Mouse (Mus musculus) small intestine, adult 2 months (tissue): ENCODE results near the gene Mmachc. TPM values are rescaled to one million over a fixed set of nuclear protein-coding genes. Genes with fewer than 3 reads are reported as not detected.

Source experiments
- H3K27ac ChIP-seq: fragments of 200-500 bp; 2 replicates; pipeline ENCODE4 v1.5.1; 2012; ENCODE audit warnings: low read depth, low read length, control low read depth, inconsistent platforms; ENCODE audit not compliant: insufficient read depth
- H3K27me3 ChIP-seq: fragments of 200-500 bp; 2 replicates; pipeline ENCODE4 v1.6.1; 2012; ENCODE audit warnings: mild to moderate bottlenecking, moderate library complexity, low read length, inconsistent platforms; ENCODE audit not compliant: control insufficient read depth, insufficient read depth
- H3K36me3 ChIP-seq: fragments of 200-500 bp; 2 replicates; pipeline ENCODE4 v1.6.1; 2012; ENCODE audit warnings: mild to moderate bottlenecking, low read length, control low read depth, inconsistent platforms; ENCODE audit not compliant: control insufficient read depth, insufficient read depth
- H3K4me1 ChIP-seq: fragments of 200-500 bp; 2 replicates; pipeline ENCODE4 v1.6.1; 2012; ENCODE audit warnings: low read length, inconsistent platforms, mixed read lengths; ENCODE audit not compliant: control insufficient read depth, insufficient read depth, insufficient read length
- H3K4me3 ChIP-seq: fragments of 200-500 bp; 2 replicates; pipeline ENCODE4 v1.5.1; 2012; ENCODE audit warnings: low read depth, mild to moderate bottlenecking, control low read depth, inconsistent platforms, low read length, moderate library complexity
- CTCF ChIP-seq: fragments of 200-500 bp; IDR thresholded peaks from 2 replicates; pipeline ENCODE4 v1.5.1; 2012; ENCODE audit warnings: low read depth, mild to moderate bottlenecking, control low read depth, inconsistent platforms, low read length, moderate library complexity, mixed read lengths; ENCODE audit not compliant: insufficient replicate concordance, insufficient read length; ENCODE audit errors: extremely low read depth
- POLR2A ChIP-seq: fragments of 200-500 bp; IDR thresholded peaks from 2 replicates; pipeline ENCODE4 v1.6.1; 2012; ENCODE audit warnings: low read depth, mild to moderate bottlenecking, control low read depth, inconsistent platforms, low read length, moderate library complexity
- WGBS: fragments of 180-500 bp; shearing (Covaris S2); methylation state at CpG from one replicate; pipeline ENCODE4 v1.1.7; 2018; 5-methylcytosine and 5-hydroxymethylcytosine counted together
- polyA plus RNA-seq: library from polyadenylated mRNA; depleted of rRNA; stranded (reverse); fragments of >200 nt; gene quantifications from 2 replicates; pipeline ENCODE4 v1.2.3, GENCODE M21; 2012

Mmachc gene
- polyA plus RNA-seq, 1 experiment, result 2.0 TPM

- Histone ChIP-seq H3K4me3 (no peak overlapping the region), H3K36me3 (peaks cover 1% of the 10 kb centered on the region; the same call in 1 of the 2 replicates), H3K4me1 (peaks cover 22% of the 10 kb centered on the region), H3K27me3 (no peaks in the 10 kb centered on the region), H3K27ac (peak overlapping the region; percentile 89)
- TF ChIP-seq POLR2A (no peak), CTCF (no peak)
- WGBS, result 25% methylated on average over 3 of the region's 3 CpGs
Observed at GRCm38 (mm10) chr4:116727401-116727800, 19.2 kb upstream of the Mmachc start.

GRCm38 (mm10) chr4:116725444-116725843, 17.2 kb upstream of the Mmachc start:
- H3K4me1 ChIP-seq, result peaks cover 13% of the 10 kb centered on the region
- H3K27me3 ChIP-seq, result no peaks in the 10 kb centered on the region
- TF ChIP-seq CTCF, result no peak
- no peak for TF ChIP-seq POLR2A
- no peak overlapping the region for H3K4me3 ChIP-seq
- 67% methylated on average over 5 of the region's 5 CpGs for WGBS
- H3K36me3 ChIP-seq, result peaks cover 1% of the 10 kb centered on the region; the same call in 1 of the 2 replicates
- no peak overlapping the region for H3K27ac ChIP-seq

DNA sequence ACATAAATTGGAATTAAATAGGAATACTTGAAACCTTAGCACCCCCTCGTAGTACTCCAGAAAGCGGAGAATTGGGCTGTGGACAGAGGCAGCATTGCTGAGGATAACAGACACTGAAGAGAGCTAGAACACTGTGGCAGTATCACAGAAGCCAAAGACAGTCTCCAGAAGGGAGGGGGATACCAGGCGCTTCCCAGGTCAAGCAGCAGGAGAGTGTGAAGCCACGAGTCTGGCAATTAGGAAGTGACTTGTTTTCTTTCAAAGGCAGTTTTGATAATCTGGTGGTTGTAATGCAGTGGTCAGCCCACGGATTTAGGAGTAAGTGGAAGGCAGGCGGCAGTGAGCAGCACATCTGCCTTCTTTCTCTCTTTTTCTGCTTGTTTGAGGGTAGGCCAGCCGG, 14.0 kb upstream of the Mmachc start:
- WGBS, result 53% methylated on average over 7 of the region's 7 CpGs
- H3K27ac ChIP-seq, result no peak overlapping the region
- H3K4me3 ChIP-seq, result peak overlapping the region; percentile 48
- TF ChIP-seq POLR2A (no peak), CTCF (no peak)
- peaks cover 1% of the 10 kb centered on the region; the same call in 1 of the 2 replicates for H3K36me3 ChIP-seq
- peaks cover 9% of the 10 kb centered on the region; the same call in 1 of the 2 replicates for H3K4me1 ChIP-seq
- no peaks in the 10 kb centered on the region for H3K27me3 ChIP-seq

DNA sequence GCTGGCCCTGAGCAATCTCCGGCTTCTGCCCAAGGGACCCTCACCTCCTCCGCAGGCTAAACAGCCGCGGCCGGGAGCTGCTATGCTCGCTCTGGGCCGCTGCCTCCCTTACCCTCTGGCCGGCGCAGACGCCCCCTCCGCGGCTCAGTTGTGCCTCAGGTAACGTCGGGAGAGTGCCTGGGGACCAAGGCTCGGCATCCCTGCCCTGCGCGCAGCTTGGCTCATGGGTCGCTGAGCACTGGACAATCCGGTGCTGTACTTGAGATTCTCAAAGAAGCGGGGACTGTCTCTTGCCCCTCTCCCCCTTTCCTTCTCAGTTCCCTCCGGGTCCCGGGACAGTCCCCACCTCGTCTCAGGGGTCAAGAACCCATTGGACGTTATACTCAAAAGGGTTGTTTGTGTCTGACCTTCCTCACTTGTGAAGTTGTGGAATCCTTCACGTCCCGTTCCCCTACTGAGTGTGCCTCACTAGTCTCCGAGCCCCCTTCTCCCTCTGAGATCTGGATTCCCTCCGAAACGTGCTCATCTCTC, 13.0 kb upstream of the Mmachc start:
- WGBS, result under 1% methylated on average over 29 of the region's 29 CpGs
- Histone ChIP-seq H3K27ac (peak overlapping the region; percentile 77), H3K36me3 (peaks cover 1% of the 10 kb centered on the region; the same call in 1 of the 2 replicates), H3K4me3 (peak overlapping the region; percentile 98), H3K27me3 (no peaks in the 10 kb centered on the region), H3K4me1 (peaks cover 6% of the 10 kb centered on the region; the same call in 1 of the 2 replicates)
- no peak for TF ChIP-seq POLR2A
- no peak for TF ChIP-seq CTCF

GRCm38 (mm10) chr4:116720343-116721097, 12.3 kb upstream of the Mmachc start, which contains the start of gene Tesk2:
TSS of gene Tesk2 (plus strand) at chr4:116720948.
- Histone ChIP-seq H3K27ac (peak within 1 kb of the TSS; percentile 77), H3K36me3 (peaks cover 1% of the 10 kb centered on the region; the same call in 1 of the 2 replicates), H3K4me3 (peak within 1 kb of the TSS; percentile 98), H3K4me1 (peaks cover 4% of the 10 kb centered on the region; the same call in 1 of the 2 replicates), H3K27me3 (no peaks in the 10 kb centered on the region)
- TF ChIP-seq POLR2A, result peak; percentile 87
- TF ChIP-seq CTCF, result no peak
- WGBS, result under 1% methylated on average over 34 of the region's 34 CpGs

DNA sequence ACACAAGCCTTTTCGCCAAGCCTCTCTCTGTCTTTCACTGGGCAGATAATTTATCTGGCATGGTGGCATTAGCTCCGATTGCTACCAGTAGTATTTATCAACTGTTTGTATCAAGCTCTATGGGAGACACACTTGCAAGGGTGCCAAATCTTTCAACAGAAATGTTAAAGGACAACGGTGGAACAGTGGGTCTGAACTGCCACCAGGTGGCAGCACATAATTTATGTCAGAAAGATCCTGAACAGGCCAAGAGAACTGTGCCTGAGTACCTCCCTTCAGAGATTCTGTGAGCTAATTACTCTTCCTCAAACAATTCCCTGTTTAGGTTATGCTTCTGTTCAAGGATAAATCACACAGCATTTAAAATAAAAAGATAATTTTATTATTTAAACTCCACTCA, 11.2 kb upstream of the Mmachc start:
- no peaks in the 10 kb centered on the region for H3K27me3 ChIP-seq

DNA sequence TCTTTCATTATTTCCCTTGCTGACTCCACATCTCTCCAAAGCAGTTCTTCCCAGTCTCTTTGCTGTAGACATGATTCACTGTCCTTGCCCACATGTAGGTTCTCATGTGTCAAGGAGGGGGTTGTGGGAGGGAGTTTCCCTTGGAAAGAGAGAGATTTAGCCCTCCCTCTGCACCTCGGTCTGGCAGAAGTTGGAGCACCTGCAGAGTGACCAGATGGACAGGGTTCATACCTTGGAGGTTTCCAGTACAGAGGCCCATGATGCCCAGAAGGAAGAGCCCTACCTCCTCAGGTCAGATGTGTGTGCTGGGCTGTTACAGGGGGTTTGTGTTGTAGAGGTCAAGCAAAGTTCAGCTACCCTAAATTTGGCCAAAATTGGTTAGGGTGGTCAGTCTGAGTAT, 4.3 kb upstream of the Mmachc start:
- no peak for TF ChIP-seq POLR2A
- TF ChIP-seq CTCF, result no peak
- Histone ChIP-seq H3K27me3 (no peaks in the 10 kb centered on the region), H3K36me3 (peaks cover 2% of the 10 kb centered on the region; the same call in 1 of the 2 replicates), H3K4me3 (no peak overlapping the region), H3K27ac (no peak overlapping the region), H3K4me1 (no peaks in the 10 kb centered on the region; the same call in 1 of the 2 replicates)
- 65% methylated on average over 1 of the region's 1 CpGs for WGBS

More for the DNA sequence above, 11.2 kb upstream of the Mmachc start:
- no peak for TF ChIP-seq CTCF
- no peak for TF ChIP-seq POLR2A
- Histone ChIP-seq H3K4me1 (no peaks in the 10 kb centered on the region; the same call in 1 of the 2 replicates), H3K4me3 (no peak overlapping the region), H3K36me3 (peaks cover 2% of the 10 kb centered on the region; the same call in 1 of the 2 replicates), H3K27ac (no peak overlapping the region)
- WGBS, result 12% methylated on average over 3 of the region's 3 CpGs
